Mouse (Mus musculus) liver (tissue): ENCODE results near the gene Stkld1.
A peak's percentile ranks its signal among the peaks of the same experiment; 100 is the strongest.

Experiments used
- DNase-seq: peaks from one replicate; pipeline ENCODE4 v3.0.0-alpha.2; 2020; ENCODE audit warnings: mixed read lengths

The Stkld1 gene

GRCm38 (mm10) chr2:26963923-26964723 lies 30.3 kb downstream of the Stkld1 start, which contains the start of gene Rexo4:
Gene Rexo4, minus strand, starts transcription at chr2:26964386.
- DNase-seq, result peak; percentile 94

DNA sequence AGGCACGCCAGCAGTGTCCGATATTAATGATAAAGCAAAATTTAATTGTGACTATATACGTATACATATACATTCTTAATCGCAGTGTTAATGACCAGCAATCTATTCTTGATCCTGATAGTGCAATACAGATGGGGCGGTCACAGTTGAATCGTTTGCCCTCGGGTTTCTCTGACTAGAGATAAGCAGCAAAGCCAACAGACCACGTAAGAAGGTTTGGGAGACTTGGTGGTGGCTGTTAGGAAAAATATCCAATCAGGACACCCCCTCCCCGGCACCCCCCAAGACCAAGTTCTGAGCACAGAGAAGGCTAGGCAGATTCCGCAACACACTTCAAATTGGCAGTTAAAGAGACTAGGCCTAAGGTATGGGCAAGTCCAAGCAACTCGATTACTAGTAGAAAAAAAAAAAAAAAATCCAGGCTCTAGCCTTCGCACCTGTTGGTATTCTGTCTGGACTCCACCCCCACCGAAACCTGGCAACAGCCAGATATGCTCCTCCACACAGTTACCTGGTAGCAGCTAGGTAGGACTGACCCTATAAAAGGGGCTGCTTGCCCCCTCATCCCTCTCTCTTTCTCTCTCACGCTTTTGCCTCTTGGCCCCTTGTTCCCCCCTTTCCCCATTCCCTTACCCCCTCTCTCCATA lies 31.0 kb downstream of the Stkld1 start:
- no peak for DNase-seq

- DNase-seq, result no peak
Measured at GRCm38 (mm10) chr2:26967262-26967661, 33.4 kb downstream of the Stkld1 start.

DNA sequence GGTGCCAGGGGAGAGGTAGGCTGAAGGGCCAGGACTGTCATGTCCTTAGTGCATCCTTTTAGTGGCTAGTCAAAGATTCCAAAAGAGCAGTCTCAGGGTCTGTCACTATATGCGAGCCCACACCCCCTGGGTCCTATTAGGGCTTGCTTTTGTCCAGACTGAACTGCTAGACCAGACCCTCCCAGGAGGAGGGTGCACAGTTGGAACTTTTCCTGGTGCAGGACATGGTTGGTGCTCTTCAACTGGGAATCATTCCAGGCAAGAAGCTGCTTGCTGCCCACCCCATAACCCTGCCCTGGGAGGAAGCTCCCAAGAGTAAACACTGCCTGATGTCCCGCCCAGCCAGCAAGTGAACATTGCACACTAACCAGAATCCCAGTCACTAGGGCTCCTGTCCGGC lies 39.3 kb downstream of the Stkld1 start, which contains the start of gene Adamts13:
Gene Adamts13 (plus strand): TSS at position 301 of the 400 bp plus-strand sequence.
- DNase-seq, result peak; percentile 16

DNA sequence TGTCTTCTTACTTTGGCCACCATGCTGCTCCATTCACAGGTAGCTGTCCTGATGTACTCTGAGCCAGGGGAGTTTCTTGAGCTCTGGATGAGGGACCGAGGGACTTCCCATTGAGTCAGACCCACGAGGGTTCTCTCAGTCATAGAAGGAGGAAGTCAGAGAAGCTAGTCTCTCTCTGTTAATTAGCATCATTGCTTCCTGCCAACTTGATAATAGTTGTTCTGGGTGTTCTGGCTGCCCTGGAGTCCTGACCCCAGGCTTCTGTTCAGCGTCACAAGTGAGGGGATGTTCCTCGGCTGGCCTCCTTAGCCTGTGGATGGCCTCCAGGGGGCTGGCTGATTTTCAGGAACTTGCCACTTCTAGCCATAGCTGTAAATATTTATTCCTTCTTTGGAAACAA lies 40.1 kb downstream of the Stkld1 start:
- no peak for DNase-seq

DNA sequence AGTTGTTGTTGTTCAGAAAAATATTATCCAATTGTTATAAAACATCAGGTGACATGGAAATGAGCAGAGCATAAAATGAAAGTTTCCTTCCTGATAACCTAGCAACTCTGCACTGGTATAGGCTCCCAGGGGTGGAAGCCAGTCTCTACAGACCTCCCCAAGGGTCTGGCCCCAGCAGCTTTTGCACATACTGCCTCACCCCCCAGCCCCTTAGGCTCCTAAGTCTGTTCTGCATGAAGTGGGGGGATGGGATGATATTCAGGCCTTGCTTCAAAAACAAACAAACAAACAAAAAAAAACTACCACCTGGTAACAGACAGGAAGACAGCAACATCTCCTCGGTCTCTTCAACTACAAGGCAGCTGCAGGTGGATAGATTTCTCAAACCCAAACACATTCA lies 46.5 kb downstream of the Stkld1 start:
- no peak for DNase-seq

- no peak for DNase-seq
Measured at GRCm38 (mm10) chr2:26984179-26984578, 50.3 kb downstream of the Stkld1 start.

GRCm38 (mm10) chr2:26984640-26985039 lies 50.8 kb downstream of the Stkld1 start:
- no peak for DNase-seq

- no peak for DNase-seq
Measured at GRCm38 (mm10) chr2:26993936-26994335, 60.1 kb downstream of the Stkld1 start.

DNA sequence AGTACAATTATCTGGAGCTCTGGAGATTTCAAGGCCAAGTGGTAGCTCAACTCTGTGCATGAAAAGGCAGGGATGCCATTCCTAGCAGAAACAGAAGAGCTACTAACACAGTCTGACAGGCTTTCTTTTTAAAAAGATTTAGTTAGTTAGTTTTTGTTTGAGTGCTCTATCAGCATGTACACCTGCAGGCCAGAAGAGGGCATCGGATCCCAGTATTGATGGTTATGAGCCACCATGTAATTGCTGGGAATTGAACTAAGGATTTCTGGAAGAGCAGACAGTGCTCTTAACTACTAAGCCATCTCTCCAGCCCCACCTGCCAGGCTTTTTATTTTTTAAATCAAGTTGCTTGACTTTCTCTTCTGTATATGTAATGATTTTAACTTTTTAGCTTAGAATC lies 63.7 kb downstream of the Stkld1 start:
- DNase-seq, result no peak

DNA sequence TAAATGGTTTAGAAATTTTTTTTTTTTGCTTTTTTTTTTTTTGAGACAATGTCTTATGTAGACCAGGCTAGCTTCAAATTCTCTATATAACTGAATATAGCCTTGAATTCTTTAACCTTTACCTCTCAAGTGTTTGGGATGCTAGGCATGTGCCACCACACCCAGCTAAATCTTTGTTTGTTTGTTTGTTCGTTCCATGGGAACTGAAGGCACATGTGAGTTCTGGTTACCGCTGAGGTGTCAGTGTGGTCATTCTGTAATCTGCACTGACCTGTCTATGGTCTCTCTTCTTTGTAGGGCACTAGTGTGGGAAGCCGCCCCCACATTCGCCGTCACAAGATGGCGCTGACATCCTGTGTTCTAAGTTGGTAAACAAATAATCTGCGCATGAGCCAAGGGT lies 64.1 kb downstream of the Stkld1 start:
- no peak for DNase-seq
